Mouse (Mus musculus) lung, adult 2 months (tissue): ENCODE measurements at regions not wholly inside any gene's neighbourhood (a gene's known extent, or its start where the extent isn't known, plus 50 kb on each side); places are given as distances from the start of the nearest gene placed in this dataset.

Experiments used
- CTCF ChIP-seq: fragments of 200-500 bp; IDR thresholded peaks from 2 replicates; pipeline ENCODE4 v1.5.1; 2011; ENCODE audit warnings: mild to moderate bottlenecking, low read length, control low read depth; ENCODE audit not compliant: insufficient read depth
- POLR2A ChIP-seq: fragments of 200-500 bp; IDR thresholded peaks from 2 replicates; pipeline ENCODE4 v1.6.1; 2011; ENCODE audit warnings: low read depth, mild to moderate bottlenecking, control low read depth, low read length, borderline replicate concordance; ENCODE audit errors: extremely low read depth

DNA sequence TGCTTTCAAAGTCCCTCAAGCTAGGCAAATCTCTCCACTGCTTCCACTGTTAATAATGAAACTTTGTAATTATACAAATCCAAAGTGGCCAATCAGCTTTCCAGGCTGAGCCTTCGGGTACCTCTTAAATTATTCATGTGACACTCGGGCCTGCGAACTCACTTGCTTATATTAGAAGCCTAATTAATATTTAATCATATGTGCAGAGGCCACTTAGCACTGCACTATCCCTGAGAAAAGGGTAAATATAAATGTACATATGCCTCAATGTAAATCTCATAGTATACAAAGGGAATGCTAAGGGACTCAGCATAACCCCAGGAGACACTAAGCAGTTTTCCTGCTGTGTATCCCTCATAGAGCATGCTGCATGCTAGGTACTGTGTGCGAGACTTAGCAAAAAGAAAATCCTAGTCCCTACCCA is 277.2 kb upstream of the Mms22l start:
- TF ChIP-seq POLR2A, result no peak
- no peak for TF ChIP-seq CTCF
